Mouse (Mus musculus) erythroblast, adult 5-6 weeks (primary cell): Measurements from ENCODE around the gene Gm12216. TPM values are rescaled to one million over a fixed set of nuclear protein-coding genes. Genes with fewer than 3 reads are reported as not detected.
A peak's percentile ranks its signal among the peaks of the same experiment; 100 is the strongest.

Source experiments
- ATAC-seq: replicated peaks from 2 replicates; pipeline ENCODE4 v1.8.0; 2016; ENCODE audit warnings: moderate number of reproducible peaks, mild to moderate bottlenecking, moderate TSS enrichment, inconsistent platforms; ENCODE audit not compliant: poor library complexity, low FRiP score, severe bottlenecking
- total RNA-seq, 2 experiments: library from RNA; stranded (forward) in 1 of 2; stranded (reverse) in 1 of 2; fragments of 150-400 nt in 1 of 2; fragments of 200-764, 138-1000 nt in 1 of 2; gene quantifications; 2 replicates each; pipeline versions ENCODE4 v1.2.3 to v1.2.4; 2015 to 2017; ENCODE audit warnings: low replicate concordance in 2 of 2

Gene Gm12216
- total RNA-seq, 2 experiments from 2014 or later = 0.17 TPM; not detected in 1

DNA sequence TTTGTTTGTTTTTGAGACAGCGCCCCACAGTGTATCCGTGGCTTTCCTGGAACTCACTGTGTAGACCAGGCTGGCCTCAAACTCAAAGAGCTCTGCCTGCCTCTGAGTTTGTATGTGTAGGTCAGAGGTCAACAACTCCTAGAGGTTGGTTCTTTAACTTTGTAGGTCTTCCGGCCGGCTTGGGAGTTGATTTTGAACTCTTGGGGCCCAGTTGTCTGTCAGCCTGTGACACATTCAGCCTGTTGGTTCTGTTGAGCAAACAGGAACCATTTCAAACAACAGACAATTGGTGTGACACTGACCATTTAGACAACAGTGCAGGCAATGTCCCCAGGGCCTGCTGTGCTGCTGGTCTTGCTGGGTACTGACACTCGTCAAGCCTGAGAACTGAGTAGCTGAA lies 81.3 kb downstream of the Gm12216 start:
- ATAC-seq = no peak

DNA sequence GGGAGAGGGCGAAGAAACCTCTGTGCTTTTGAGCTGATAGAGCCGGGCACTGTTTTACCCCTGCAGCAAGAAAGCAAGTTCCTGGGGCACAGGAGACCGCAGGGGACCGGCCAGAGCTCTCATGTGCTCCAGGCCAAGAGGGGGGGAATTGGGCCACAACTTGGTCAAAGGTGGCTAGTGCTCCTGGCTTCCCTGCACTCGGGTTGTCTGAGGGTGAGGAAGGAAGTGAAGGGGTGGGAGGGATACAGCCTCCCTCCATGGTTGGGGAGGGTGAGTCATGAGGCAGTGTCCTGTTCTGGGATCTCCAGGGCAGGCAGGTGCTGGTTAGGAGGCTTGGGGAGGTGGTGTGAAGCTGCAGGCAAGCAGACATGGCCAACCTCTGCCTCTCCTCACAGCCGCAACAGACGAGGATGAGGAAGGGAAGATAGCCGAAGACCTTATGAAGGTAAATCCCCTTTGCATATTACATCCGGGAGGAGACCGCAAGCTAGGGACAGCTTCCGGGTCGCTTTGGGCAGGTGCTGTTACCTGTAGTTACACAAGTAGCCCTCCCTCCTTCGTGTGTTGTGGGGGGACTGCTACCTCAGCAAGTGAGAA lies 84.3 kb downstream of the Gm12216 start:
- ATAC-seq = no peak

DNA sequence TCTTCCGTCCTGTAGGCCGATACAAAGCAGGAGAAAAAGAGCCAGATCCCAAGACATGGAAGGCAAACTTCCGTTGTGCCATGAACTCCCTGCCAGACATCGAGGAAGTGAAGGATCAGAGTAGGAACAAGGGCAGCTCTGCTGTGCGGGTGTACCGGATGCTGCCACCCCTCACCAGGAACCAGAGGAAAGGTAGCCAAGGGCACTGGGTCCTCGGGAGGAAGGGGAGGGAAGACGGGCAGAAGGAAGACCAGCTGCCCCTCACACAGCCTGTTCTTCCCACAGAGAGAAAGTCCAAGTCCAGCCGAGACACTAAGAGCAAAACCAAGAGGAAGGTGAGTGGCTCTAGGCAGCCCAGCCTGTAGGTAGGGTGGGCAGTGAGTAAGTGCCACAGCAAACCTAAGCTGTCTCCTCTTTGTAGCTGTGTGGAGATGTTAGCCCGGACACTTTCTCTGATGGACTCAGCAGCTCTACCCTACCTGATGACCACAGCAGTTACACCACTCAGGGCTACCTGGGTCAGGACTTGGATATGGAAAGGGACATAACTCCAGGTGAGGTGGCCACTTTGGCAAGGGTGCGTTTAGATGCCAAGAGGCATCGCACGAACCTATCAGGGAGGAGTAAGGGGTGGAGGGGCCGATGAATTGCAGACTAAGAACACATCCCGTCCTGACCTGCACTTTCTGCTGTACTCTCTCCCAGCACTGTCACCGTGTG lies 85.3 kb downstream of the Gm12216 start:
- no peak for ATAC-seq

GRCm38 (mm10) chr11:53773087-53773486 lies 86.0 kb downstream of the Gm12216 start, which contains the start of gene Gm17334:
Gm17334 (minus strand) TSS chr11:53773187.
- ATAC-seq = no peak

GRCm38 (mm10) chr11:53772536-53772935 lies 86.5 kb downstream of the Gm12216 start:
- no peak for ATAC-seq

DNA sequence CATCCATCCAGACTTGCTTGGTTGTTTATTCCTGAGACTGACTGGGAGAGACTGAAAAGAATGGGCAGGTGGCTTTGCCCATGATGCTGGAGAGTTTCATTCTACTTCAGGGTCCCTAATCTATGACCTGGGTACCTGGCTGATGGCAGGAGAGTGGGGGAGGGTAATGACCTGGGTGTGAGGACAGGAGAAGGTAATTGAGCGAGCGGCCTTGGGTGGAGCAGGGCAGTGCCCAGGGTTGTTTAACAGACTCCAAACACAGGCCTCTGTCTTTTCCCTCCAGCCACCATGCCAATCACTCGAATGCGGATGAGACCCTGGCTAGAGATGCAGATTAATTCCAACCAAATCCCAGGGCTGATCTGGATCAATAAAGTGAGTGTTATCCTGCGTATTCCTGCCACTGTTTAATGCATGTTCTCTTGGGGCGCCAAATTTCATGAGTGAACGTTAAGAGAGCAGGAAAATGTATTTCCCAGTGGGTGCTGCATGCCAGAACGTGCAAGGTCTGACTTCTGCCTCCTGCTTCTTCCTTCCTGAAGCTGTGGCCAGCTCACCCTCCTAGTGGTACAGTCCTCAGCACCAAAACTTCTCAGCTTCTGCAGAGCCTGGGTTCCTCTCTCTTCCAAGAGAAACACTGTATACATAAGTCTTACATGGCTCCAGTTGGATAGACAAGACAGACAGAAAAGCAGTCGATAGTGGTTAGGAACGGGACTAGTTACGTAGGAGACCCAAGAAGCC lies 87.9 kb downstream of the Gm12216 start:
- ATAC-seq = no peak

GRCm38 (mm10) chr11:53770125-53770791 lies 88.8 kb downstream of the Gm12216 start:
- ATAC-seq = no peak

GRCm38 (mm10) chr11:53769760-53770124 lies 89.3 kb downstream of the Gm12216 start, which contains the start of gene Irf1:
Irf1 (plus strand) TSS chr11:53770014.
- peak; percentile 54 for ATAC-seq

GRCm38 (mm10) chr11:53769185-53769576 lies 89.9 kb downstream of the Gm12216 start:
- ATAC-seq = no peak

DNA sequence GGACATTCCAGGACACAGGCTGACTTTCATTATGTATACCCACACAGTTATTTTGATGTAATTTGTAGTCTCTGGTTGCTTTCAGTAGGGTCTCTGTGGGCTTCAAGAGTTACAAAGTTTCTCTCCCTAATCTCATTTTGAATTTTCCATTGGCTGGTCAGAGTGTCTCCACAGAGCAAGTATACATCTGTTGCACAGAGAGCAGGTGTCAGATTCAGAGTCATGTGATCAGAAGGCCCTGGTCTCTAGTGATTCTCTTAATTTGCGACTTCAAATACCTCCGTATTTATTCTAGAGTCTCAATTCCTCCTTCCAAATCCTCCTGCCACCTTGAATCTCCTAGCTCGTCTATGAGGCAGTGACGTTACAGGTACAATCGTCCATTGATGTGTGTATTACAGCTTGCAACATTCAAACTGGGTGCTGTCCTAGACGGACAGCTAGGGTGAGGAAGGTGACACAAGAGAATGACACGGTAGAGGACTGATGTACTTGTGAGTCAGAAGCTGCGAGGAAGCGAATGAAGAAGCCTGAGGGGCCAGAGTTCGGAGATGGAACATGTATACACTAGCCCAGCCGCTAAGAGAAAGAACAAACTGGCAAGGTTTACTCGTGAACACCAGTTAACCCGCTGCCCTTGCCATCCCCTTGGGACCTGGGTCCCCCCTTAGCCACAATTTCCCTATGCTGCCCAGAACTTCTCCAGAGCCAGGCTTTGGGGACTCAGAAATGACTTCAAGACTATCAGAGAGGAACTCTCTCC lies 90.5 kb downstream of the Gm12216 start:
- no peak for ATAC-seq

- ATAC-seq = no peak
Measured at GRCm38 (mm10) chr11:53764581-53764980, 94.5 kb downstream of the Gm12216 start.

DNA sequence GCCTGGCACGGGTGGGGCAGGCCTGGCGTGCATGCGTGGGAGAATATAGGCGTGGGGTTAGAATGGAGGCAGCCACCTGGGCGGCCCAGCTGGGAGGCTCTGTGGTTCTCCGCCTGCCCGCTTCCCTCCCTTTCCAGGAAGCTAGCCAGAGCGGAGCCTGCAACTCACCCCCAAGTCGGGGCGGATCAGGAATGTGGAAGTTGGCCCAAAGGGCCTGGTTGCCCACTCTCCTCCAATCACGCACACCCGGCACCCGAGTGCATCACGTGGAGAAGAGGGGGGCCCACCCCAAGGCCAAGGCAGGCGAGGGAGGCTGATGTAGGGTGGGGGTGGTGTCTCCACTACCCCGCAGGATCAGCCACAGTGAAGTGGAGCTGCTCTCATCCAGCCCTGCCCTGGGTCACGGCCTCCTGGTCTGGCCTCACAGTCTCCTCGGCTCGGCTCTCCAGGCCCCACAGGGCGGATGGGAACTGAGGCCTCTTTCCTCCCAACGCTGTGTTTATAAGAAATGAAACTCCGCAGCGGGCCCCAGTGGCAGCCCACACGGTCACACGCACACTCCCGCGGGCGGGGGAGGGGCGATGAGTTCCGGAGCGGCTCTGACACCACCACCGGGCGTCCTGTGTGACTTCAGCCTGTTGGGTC lies 95.4 kb downstream of the Gm12216 start:
- peak; percentile 61 for ATAC-seq

DNA sequence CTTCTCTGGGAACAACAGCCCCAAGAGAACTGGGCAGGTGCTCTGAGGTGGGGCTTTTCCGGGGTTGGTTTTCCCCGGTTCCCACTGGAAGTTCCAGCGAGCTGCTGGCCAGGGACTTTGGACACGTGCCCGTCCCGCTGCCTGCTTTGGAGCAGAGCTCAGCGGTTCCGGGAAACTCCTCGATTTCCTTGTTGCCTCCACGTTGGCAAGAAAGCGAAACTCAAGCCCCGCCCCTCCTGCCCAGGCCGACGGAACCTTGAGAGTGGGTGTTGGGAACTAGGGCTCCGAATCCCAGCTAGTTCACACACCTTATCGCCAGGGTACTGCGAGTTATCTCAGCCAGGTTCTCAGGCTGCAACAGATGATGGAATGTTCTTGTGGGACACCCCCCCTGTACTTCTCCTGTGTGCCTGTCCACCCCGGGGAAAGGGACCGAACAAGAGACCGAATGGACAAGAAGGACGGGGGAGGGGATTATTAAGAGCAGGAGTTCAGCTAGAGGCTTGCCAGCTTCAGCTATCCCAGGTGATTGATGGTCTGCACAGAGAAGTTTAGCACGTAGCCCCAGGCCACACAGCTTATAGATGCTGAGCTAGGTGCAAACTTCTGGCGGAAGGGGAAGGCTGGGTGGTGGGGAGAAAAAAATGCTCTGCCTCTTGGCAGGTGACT lies 96.1 kb downstream of the Gm12216 start:
- ATAC-seq = 0 out of 2 replicates have a peak, but pooled peaks have one; percentile 12

DNA sequence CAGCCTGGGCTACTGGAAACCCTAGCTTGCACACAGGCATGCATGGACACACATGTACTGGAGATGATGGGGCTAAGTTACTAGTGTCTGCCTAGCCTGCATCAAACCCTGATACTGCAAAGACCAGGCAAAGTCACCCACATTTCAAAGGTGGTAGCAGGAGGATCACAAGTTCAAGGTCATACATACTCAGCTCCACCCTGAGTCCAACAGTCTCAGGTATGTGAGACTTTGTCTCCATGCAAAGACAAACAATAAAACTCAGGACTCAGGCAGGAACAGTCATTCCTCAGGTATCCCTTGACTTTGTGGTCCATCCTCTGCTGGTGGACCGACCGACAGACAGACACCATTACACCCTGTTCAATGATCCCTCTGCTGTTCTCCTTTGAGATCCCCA lies 96.6 kb downstream of the Gm12216 start:
- no peak for ATAC-seq

GRCm38 (mm10) chr11:53761822-53762221 lies 97.2 kb downstream of the Gm12216 start:
- ATAC-seq = no peak

DNA sequence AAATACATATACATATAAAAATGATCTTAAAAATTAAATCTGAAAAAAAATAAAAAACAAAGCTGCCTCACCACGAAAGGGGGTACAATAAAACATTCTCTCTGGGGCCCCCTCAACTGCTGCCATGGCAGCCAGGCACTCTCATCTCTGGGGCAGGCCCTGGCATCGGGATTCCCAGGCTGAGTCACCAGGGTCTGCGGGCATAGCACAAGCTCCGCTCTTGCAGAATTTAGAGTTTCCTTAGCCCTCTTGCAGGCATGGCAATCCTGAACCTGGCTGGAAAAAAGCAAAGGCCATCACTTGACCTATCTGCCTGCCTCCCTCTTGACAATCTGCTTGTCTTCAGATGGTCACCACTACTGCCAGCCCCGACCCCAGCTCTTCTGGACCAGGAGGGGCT lies 97.8 kb downstream of the Gm12216 start:
- no peak for ATAC-seq

DNA sequence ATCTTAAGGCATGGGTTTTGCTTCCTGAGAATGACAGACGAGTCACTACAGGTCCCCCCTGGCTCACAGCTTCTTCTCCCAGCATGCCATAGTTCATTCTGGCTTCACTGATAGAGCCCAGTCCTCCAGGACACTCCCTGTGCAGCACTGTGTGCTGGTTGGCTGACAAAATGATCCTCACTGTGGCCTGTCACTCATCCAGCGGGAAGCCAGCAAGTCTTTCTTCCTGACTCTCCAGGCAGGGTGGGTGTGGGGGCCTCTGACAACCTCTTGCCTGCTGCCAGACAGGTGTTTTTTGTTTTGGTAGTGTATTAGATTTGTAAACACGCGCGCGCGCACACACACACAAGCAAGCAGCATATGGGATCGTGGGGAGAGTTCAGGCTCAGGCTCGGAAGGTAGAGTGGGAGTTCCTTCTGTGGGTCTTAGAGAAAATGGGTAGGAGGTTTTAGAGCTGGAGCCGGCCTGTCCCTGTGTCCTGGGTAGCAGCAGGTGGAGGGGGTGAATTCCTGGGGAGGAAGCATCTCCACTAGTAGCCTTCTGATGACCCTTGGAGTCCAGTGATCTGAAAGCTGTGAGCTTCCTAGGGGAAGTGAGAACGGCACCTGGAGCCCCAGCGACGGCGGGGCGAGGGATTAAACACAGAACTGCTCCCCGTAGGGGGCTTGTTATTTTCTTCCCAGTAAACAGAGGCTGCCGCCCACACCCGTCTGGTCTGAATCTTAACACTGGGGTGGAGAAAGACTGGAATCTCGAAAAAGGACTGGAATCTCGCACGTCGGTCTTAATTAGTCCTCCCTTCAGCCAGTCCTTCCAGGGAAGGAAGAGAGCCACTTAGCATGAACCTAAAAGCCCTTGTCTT lies 99.3 kb downstream of the Gm12216 start:
- ATAC-seq = no peak
